Mouse (Mus musculus): ENCODE results near the gene Olfr324. TPM values are rescaled to one million over a fixed set of nuclear protein-coding genes. Genes with fewer than 3 reads are reported as not detected.

The Olfr324 gene
- polyA plus RNA-seq (2015; fragmentation: Nextera tagmentation; extraction: Ambion mirVana): not detected in 2 replicates

DNA sequence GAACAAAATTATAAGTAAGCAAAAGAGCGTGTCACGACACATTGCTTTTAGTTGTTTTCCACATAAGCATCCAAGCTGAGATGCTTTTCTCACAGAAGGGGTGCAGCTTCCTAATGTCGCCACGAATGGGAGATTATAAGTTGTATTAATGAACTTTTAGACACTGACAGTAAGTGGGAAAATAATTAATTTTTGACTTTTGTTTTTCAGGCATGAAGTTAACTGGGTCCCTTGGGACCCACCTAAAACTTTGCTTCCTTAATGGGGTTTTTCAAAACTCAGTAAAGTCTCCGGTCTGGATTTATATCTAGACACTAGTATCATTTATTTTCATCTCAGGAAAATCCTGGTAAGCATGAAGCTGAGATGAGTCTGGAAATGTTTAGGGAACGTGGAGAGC is at the start of gene Olfr324:
TSS of gene Olfr324 (plus strand) at position 301 of the 400 bp plus-strand sequence.

DNA sequence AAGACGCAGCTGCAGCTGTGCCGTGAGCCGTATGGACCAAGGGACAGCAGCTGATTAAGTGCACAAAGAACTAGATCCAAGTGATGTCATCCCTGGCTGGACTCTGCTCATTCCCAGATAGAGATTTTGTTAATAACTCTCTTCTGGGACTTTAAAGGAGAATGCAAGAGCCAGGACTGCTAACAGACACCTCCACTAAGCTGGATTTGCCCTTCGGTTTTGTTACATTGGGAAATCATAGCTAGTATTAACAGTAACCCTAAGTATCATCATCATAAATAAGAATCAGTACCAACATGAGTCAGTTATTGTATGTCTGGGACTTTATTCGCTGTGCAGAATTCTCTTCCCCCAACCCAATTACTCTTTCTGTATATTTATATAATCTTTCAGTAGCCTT is 48.6 kb upstream of the Olfr324 start, which contains the start of gene Olfr329-ps:
TSS of gene Olfr329-ps (minus strand) at position 101 of the 400 bp plus-strand sequence.

DNA sequence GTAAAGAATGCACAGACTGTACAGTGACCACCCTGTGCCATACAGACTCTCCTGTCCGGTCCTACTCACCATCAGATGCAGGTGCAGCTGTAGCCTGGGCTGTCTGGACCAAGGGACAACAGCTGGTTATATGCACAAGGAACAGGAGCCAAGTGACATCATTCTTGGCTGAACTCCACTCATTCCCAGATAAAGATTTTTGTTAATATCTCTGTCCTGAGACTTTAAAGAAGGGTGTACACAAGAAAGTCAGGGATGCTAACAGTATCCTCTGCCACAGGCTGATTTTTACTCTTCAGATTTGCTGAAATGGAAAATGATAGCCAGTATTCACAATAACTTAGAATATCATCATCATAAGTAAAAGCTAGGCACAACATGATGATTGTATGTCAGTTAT is 39.4 kb upstream of the Olfr324 start, which contains the start of gene Olfr328:
TSS of gene Olfr328 (minus strand) at position 101 of the 400 bp plus-strand sequence.

DNA sequence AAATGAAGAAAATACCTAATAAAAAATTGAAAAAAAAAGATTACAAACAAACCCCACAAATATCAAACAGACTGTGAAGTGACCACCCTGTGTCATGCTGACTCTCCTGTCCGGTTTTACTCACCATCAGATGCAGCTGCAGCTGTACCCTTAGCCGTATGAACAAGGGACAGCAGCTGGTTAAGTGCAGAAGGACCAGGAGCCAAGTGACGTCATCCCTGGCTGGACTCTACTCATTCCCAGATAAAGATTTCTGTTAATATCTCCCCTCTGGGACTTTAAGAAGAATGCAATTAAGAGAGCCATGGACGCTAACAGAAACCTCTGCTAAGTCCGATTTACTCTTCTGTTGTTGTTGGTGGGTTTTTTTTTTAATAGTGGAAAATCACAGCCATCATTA is 24.5 kb upstream of the Olfr324 start, which contains the start of gene Olfr224:
TSS of gene Olfr224 (minus strand) at position 149 of the 400 bp plus-strand sequence.

DNA sequence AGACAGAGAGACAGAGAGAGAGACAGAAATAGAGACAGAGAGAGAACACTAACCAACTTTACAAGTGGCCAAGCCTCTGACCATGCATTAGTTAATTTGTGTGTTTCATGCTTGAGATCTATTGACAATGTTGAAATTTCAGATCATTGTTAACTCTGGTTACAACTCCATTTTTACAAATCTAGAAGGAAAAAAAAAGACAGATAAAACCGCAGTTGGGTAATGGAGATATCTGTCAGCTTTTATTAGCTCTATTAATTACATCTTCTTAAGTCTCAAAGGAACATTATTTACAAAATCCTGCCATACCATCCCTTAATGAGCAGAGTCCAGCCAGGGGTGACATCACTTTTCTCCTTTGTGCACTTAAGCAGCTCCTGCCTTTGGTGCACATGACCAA is 17.5 kb upstream of the Olfr324 start, which contains the start of gene Olfr325:
TSS of gene Olfr325 (plus strand) at position 301 of the 400 bp plus-strand sequence.

DNA sequence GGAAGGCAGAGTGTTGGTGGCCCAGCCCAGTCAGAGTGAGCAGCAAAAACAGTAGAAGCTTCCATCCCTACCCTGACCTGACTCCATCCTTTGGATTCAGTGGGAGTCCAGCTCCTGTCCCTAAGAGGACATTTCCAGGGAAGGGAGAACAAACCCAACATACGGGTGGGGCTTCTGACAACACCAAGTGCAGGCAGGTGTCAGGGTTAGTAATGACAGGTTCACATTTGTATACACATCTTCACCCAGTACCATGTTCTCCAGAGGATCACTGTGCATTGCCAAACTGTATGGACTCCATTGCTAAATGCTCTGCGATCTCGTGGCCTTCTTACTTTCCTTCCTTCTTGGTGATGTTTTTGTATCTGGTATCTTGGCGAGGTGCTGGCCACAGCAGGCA is 21.1 kb downstream of the Olfr324 start, which contains the start of gene 2210407C18Rik:
TSS of gene 2210407C18Rik (minus strand) at position 101 of the 400 bp plus-strand sequence.

DNA sequence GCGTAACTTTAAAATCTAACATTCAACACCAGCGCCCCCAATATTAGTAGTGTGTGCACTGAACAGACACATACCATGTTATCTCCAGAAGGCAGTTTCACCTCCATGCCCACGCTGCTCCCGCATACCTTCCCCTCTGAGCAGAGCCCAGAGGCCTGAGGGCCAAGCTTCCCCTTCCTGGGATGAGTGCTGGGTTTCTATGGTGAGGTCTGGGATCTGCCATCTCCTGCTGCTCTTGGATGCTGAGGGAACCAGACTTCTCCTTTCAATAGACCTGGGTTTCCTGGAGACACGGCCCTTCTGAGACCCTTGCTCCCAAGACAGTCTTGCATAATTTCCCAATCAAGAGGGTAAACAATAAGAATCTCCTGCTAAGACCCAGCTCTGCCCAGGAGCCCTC is 35.5 kb downstream of the Olfr324 start, which contains the start of gene Olfr323:
TSS of gene Olfr323 (minus strand) at position 101 of the 400 bp plus-strand sequence.

DNA sequence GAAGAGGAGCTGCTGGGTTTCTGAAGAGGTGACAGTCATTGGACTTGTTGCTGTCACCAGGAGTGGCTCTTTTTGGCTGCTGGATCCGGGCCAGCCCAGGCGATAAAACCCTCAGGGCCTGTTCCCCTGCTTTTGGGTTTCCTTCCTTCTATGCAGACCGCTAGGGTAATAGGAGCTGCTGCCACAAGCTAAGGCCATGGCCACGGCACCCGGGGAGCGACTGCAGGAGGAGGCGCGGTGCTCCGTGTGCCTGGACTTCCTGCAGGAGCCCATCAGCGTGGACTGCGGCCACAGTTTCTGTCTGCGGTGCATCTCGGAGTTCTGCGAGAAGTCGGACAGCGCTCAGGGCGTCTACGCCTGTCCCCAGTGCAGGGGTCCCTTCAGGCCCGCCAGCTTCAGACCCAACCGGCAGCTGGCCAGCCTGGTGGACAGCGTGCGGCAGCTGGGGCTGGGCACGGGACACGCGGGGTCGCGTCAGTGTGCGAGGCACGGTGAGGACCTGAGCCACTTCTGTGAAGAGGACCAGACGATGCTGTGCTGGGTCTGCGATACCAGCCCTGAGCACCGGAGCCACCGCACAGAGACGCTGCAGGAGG is 45.5 kb downstream of the Olfr324 start, which contains the start of gene Trim58:
TSS of gene Trim58 (plus strand) at position 194 of the 596 bp plus-strand sequence.

Other genes starting within 250 kb of the Olfr324 start
- gene Lypd8, start 216.1 kb upstream of the Olfr324 start, polyA plus RNA-seq (2015; fragmentation: Nextera tagmentation; extraction: Ambion mirVana): 0.40 and 6.4 TPM in 2 replicates
- not detected in 2 replicates for gene 1810065E05Rik, start 174.0 kb upstream of the Olfr324 start, polyA plus RNA-seq (2015; fragmentation: Nextera tagmentation; extraction: Ambion mirVana)
- not detected in 2 replicates for gene Gm12253, start 162.6 kb upstream of the Olfr324 start, polyA plus RNA-seq (2015; fragmentation: Nextera tagmentation; extraction: Ambion mirVana)
- not detected in 2 replicates for gene Lypd9, start 142.2 kb upstream of the Olfr324 start, polyA plus RNA-seq (2015; fragmentation: Nextera tagmentation; extraction: Ambion mirVana)
- gene Olfr30, start 132.8 kb upstream of the Olfr324 start, polyA plus RNA-seq (2015; fragmentation: Nextera tagmentation; extraction: Ambion mirVana): not detected in 2 replicates
- not detected in 2 replicates for gene Olfr332, start 102.6 kb upstream of the Olfr324 start, polyA plus RNA-seq (2015; fragmentation: Nextera tagmentation; extraction: Ambion mirVana)
- not detected in 2 replicates for gene Olfr331, start 92.5 kb upstream of the Olfr324 start, polyA plus RNA-seq (2015; fragmentation: Nextera tagmentation; extraction: Ambion mirVana)
- gene Olfr330, start 60.3 kb upstream of the Olfr324 start, polyA plus RNA-seq (2015; fragmentation: Nextera tagmentation; extraction: Ambion mirVana): 1.7 and 4.9 TPM in 2 replicates
- gene Olfr329-ps, start 48.7 kb upstream of the Olfr324 start, polyA plus RNA-seq (2015; fragmentation: Nextera tagmentation; extraction: Ambion mirVana): 0.28 and 2.0 TPM in 2 replicates
- 0.24 and 0.77 TPM in 2 replicates for gene Olfr328, start 39.5 kb upstream of the Olfr324 start, polyA plus RNA-seq (2015; fragmentation: Nextera tagmentation; extraction: Ambion mirVana)
- gene Olfr224, start 24.6 kb upstream of the Olfr324 start, polyA plus RNA-seq (2015; fragmentation: Nextera tagmentation; extraction: Ambion mirVana): 0.25 TPM in 1 of 2 replicates, not detected in the other
- gene Olfr325, start 17.4 kb upstream of the Olfr324 start, polyA plus RNA-seq (2015; fragmentation: Nextera tagmentation; extraction: Ambion mirVana): 0.20 TPM in 1 of 2 replicates, not detected in the other
- gene 2210407C18Rik, start 21.0 kb downstream of the Olfr324 start, polyA plus RNA-seq (2015; fragmentation: Nextera tagmentation; extraction: Ambion mirVana): 2.0 TPM in 1 of 2 replicates, not detected in the other
- gene Olfr323, start 35.4 kb downstream of the Olfr324 start, polyA plus RNA-seq (2015; fragmentation: Nextera tagmentation; extraction: Ambion mirVana): not detected in 2 replicates
- 0.20 and 1.0 TPM in 2 replicates for gene Trim58, start 45.4 kb downstream of the Olfr324 start, polyA plus RNA-seq (2015; fragmentation: Nextera tagmentation; extraction: Ambion mirVana)
- gene Olfr322, start 63.7 kb downstream of the Olfr324 start, polyA plus RNA-seq (2015; fragmentation: Nextera tagmentation; extraction: Ambion mirVana): not detected in 2 replicates
- gene Olfr320, start 86.0 kb downstream of the Olfr324 start, polyA plus RNA-seq (2015; fragmentation: Nextera tagmentation; extraction: Ambion mirVana): not detected in 2 replicates
- gene Olfr319, start 104.0 kb downstream of the Olfr324 start, polyA plus RNA-seq (2015; fragmentation: Nextera tagmentation; extraction: Ambion mirVana): not detected in 2 replicates
- gene Olfr318, start 128.9 kb downstream of the Olfr324 start, polyA plus RNA-seq (2015; fragmentation: Nextera tagmentation; extraction: Ambion mirVana): not detected in 2 replicates
- not detected in 2 replicates for gene Olfr317, start 144.1 kb downstream of the Olfr324 start, polyA plus RNA-seq (2015; fragmentation: Nextera tagmentation; extraction: Ambion mirVana)
- not detected in 2 replicates for gene Olfr316, start 157.6 kb downstream of the Olfr324 start, polyA plus RNA-seq (2015; fragmentation: Nextera tagmentation; extraction: Ambion mirVana)
- gene Olfr315, start 178.1 kb downstream of the Olfr324 start, polyA plus RNA-seq (2015; fragmentation: Nextera tagmentation; extraction: Ambion mirVana): not detected in 2 replicates
- not detected in 2 replicates for gene Olfr314, start 187.8 kb downstream of the Olfr324 start, polyA plus RNA-seq (2015; fragmentation: Nextera tagmentation; extraction: Ambion mirVana)
- gene Fam183b, start 206.8 kb downstream of the Olfr324 start, polyA plus RNA-seq (2015; fragmentation: Nextera tagmentation; extraction: Ambion mirVana): 20.7 and 23.2 TPM in 2 replicates
- gene Olfr313, start 219.9 kb downstream of the Olfr324 start, polyA plus RNA-seq (2015; fragmentation: Nextera tagmentation; extraction: Ambion mirVana): not detected in 2 replicates
- not detected in 2 replicates for gene Olfr312, start 234.1 kb downstream of the Olfr324 start, polyA plus RNA-seq (2015; fragmentation: Nextera tagmentation; extraction: Ambion mirVana)
- not detected in 2 replicates for gene Olfr311, start 244.1 kb downstream of the Olfr324 start, polyA plus RNA-seq (2015; fragmentation: Nextera tagmentation; extraction: Ambion mirVana)

Data from adrenal gland, postnatal 0 days (tissue).